Mouse (Mus musculus): ENCODE data around the gene Olfr584. TPM values are rescaled to one million over a fixed set of nuclear protein-coding genes. Genes with fewer than 3 reads are reported as not detected.

The Olfr584 gene
- not detected in 2 replicates for polyA plus RNA-seq (2012; rRNA removed)

DNA sequence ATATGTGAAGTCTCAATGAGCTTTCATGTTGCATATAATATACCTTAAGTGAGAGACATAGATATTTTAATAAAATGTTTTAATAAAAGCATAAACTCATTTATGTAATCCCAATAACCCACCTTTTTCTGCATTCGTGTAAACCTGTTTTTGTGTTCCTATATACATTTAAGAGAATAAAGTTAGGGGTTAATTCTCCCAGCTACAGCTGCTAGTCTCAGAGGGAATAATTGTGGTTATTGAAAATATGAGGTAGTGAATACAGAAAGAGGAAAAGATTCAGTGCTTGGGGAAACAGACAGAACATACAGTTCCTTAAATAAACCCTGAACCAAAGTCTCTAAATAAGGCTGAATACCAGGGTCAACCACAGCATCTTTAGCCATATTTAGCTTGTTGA lies at the start of gene Olfr584:
Olfr584 (plus strand) TSS at position 301 of the 400 bp plus-strand sequence.

DNA sequence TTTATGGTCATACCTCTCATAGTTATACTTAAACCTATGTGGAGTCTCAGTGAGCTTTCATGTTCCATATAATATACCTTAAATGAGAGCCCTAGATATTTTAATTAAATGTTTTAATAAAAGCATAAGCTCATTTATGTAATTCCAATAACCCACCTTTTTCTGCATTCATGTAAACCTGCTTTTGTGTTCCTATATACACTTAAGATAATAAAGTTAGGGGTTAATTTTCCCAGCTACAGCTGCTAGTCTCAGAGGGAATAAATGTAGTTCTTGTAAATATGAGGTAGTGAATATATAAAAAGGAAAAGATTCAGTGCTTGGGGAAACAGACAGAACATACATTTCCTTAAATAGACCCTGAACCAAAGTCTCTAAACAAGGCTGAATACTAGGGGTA lies 44.0 kb upstream of the Olfr584 start, which contains the start of gene Olfr582:
Olfr582 (plus strand) TSS at position 301 of the 400 bp plus-strand sequence.

DNA sequence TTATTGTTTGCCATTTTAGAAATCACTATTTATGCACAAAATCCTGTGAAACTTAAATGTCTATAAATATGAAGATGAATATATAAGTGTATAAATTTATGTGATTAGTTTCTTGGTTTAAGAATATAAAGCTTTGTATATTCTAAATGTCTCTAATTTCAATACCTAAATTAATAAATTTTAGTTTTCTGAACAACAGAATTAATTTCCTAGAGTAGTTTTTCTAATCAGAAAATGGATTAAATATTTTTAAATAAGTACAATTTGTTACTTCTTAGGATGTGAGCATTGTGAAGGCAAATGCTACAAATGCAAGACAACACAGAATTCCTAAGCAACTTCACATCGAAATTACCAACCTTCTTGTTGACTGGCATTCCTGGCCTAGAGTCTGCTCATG lies 30.7 kb upstream of the Olfr584 start, which contains the start of gene Olfr583:
Olfr583 (plus strand) TSS at position 301 of the 400 bp plus-strand sequence.

DNA sequence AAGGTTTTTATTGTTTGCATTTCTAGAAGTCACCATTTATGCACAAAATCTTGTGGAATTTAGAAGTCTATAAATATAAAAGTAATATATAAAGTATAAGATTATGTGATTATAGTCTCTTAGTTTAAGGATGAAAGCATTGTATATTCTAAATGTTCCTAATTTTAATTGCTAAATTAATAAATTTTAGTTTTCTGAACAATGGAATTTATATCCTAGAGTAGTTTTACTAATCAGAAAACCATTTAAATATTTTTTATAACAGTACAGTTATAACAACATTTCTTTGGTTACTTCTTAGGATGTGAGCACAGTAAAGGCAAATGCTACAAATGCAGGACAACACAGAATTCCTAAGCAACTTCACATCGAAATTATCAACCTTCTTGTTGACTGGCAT lies 15.7 kb downstream of the Olfr584 start, which contains the start of gene Olfr585:
Olfr585 (plus strand) TSS at position 301 of the 400 bp plus-strand sequence.

DNA sequence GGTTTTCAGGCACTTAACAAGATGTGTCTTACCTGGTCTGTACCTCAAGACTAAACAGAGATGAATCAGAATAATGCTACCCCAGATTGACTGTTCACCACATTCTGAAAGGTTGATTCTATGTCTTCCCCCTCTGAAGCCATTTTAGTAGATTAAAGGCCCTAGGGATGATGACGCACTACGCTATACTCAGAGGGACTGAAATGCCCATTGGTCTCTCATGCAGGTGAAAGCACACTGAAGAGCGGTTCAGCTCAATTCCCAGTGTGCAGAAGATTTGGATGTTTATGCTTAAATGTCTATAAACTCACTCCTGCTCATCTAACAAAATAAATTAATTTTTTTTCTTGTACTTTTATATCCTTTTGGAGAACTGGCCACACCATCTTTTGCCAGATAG lies 43.9 kb downstream of the Olfr584 start, which contains the start of gene Olfr586:
Olfr586 (minus strand) TSS at position 101 of the 400 bp plus-strand sequence.

Other genes starting within 250 kb of the Olfr584 start
- gene Olfr566, start 223.1 kb upstream of the Olfr584 start, polyA plus RNA-seq (2012; rRNA removed), result not detected in 2 replicates
- gene Olfr568, start 204.8 kb upstream of the Olfr584 start, polyA plus RNA-seq (2012; rRNA removed), result not detected in 2 replicates
- gene Olfr569, start 191.0 kb upstream of the Olfr584 start, polyA plus RNA-seq (2012; rRNA removed), result not detected in 2 replicates
- not detected in 2 replicates for gene Olfr570, start 187.3 kb upstream of the Olfr584 start, polyA plus RNA-seq (2012; rRNA removed)
- gene Olfr571, start 164.3 kb upstream of the Olfr584 start, polyA plus RNA-seq (2012; rRNA removed), result not detected in 2 replicates
- gene Olfr572, start 157.5 kb upstream of the Olfr584 start, polyA plus RNA-seq (2012; rRNA removed), result not detected in 2 replicates
- gene Olfr573-ps1, start 139.3 kb upstream of the Olfr584 start, polyA plus RNA-seq (2012; rRNA removed), result not detected in 2 replicates
- gene Olfr574, start 133.4 kb upstream of the Olfr584 start, polyA plus RNA-seq (2012; rRNA removed), result not detected in 2 replicates
- gene Olfr575, start 123.1 kb upstream of the Olfr584 start, polyA plus RNA-seq (2012; rRNA removed), result not detected in 2 replicates
- gene Olfr576, start 119.2 kb upstream of the Olfr584 start, polyA plus RNA-seq (2012; rRNA removed), result not detected in 2 replicates
- gene Olfr577, start 105.9 kb upstream of the Olfr584 start, polyA plus RNA-seq (2012; rRNA removed), result not detected in 2 replicates
- gene Olfr578, start 92.6 kb upstream of the Olfr584 start, polyA plus RNA-seq (2012; rRNA removed), result not detected in 2 replicates
- not detected in 2 replicates for gene Olfr582, start 43.9 kb upstream of the Olfr584 start, polyA plus RNA-seq (2012; rRNA removed)
- gene Olfr583, start 30.6 kb upstream of the Olfr584 start, polyA plus RNA-seq (2012; rRNA removed), result not detected in 2 replicates
- gene Olfr585, start 15.8 kb downstream of the Olfr584 start, polyA plus RNA-seq (2012; rRNA removed), result not detected in 2 replicates
- gene Olfr586, start 43.8 kb downstream of the Olfr584 start, polyA plus RNA-seq (2012; rRNA removed), result not detected in 2 replicates
- gene Olfr588-ps1, start 59.0 kb downstream of the Olfr584 start, polyA plus RNA-seq (2012; rRNA removed), result not detected in 2 replicates
- not detected in 2 replicates for gene Olfr589, start 74.5 kb downstream of the Olfr584 start, polyA plus RNA-seq (2012; rRNA removed)
- not detected in 2 replicates for gene Olfr591, start 96.5 kb downstream of the Olfr584 start, polyA plus RNA-seq (2012; rRNA removed)
- gene Olfr592, start 102.9 kb downstream of the Olfr584 start, polyA plus RNA-seq (2012; rRNA removed), result not detected in 2 replicates
- not detected in 2 replicates for gene Olfr593, start 130.0 kb downstream of the Olfr584 start, polyA plus RNA-seq (2012; rRNA removed)
- gene Olfr594, start 135.1 kb downstream of the Olfr584 start, polyA plus RNA-seq (2012; rRNA removed), result not detected in 2 replicates
- not detected in 2 replicates for gene Usp17ld, start 170.6 kb downstream of the Olfr584 start, polyA plus RNA-seq (2012; rRNA removed)
- gene Olfr596, start 223.8 kb downstream of the Olfr584 start, polyA plus RNA-seq (2012; rRNA removed), result not detected in 2 replicates
- gene Olfr597, start 234.4 kb downstream of the Olfr584 start, polyA plus RNA-seq (2012; rRNA removed), result not detected in 2 replicates
- not detected in 2 replicates for gene Olfr598, start 241.7 kb downstream of the Olfr584 start, polyA plus RNA-seq (2012; rRNA removed)

All from ovary, adult 2 months (tissue).